Mouse (Mus musculus): ENCODE data around the gene Fam19a3.

- TF ChIP-seq CTCF (IDR thresholded peaks at IDR 0.05; ENCODE audit: insufficient read depth, low read length) (no peak), POLR2A (IDR thresholded peaks at IDR 0.05; ENCODE audit: borderline replicate concordance, extremely low read depth, low read depth, low read length) (no peak)
These were observed 9.4 kb upstream of the Fam19a3 start for GRCm38 (mm10) chr3:104791017-104791416.

Measured in lung, adult 2 months (tissue).